Mouse (Mus musculus) telencephalon, adult 2 months (tissue): ENCODE measurements around the gene Sipa1l3.

ENCODE experiments used
- DNase-seq: peaks from one replicate; pipeline ENCODE4 v3.0.0-alpha.2; 2011; ENCODE audit warnings: low read depth, low spot score

The Sipa1l3 gene

DNA sequence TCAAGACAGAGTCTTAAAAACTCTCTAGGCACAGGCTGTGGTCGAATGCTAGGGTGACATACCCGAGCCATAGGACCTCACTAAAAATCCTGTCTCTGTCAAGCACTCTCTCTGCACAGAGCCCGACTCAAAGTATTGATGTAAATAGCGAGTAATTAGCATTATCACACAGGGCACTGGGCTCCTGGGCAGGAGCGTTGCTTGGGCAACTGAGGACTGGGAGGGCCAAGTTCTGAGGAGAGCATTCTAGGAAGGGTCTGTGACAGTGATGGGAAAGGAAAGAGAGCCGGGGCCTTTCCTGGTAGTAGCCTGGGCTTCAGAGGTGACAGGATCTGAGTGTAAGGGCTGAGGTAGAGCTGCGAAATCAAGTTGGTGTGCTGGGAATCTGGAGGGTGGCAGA lies 212.3 kb downstream of the Sipa1l3 start:
- DNase-seq, result no peak

DNA sequence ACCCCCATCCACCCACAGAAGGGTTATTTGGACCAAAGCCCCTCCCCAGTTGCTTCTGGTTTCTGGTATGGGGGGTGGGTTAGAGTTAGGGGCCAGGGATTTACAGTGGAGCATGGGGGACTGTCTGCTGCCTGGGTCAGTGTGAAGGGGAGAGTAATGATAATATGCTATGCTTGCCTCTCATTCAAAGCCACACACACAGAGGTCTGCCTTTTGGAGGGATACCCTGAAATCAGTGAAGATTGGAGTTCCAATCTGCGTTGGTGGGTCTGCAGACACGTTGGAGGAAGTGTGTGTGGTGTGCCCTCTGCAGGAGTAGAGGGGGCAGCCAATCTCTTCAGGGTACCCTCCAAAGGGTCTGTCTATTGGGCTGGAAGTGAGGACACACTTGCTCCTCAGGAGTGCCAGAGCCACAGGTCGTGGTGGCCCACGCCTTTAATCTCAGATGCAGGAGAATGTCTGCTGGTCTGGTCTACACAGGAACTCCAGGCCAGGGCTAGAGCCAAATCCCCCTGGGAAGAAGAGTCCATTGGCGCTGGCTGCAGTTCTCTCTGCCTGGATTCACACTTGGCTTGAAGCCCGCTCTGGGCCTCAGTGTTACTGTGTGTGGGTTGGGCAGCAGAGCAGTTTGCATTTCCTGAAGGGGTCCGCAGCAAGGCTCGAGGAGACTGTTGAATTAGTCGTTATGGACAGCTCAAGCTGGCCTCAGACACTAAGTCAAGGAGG lies 213.0 kb downstream of the Sipa1l3 start:
- DNase-seq, result no peak

DNA sequence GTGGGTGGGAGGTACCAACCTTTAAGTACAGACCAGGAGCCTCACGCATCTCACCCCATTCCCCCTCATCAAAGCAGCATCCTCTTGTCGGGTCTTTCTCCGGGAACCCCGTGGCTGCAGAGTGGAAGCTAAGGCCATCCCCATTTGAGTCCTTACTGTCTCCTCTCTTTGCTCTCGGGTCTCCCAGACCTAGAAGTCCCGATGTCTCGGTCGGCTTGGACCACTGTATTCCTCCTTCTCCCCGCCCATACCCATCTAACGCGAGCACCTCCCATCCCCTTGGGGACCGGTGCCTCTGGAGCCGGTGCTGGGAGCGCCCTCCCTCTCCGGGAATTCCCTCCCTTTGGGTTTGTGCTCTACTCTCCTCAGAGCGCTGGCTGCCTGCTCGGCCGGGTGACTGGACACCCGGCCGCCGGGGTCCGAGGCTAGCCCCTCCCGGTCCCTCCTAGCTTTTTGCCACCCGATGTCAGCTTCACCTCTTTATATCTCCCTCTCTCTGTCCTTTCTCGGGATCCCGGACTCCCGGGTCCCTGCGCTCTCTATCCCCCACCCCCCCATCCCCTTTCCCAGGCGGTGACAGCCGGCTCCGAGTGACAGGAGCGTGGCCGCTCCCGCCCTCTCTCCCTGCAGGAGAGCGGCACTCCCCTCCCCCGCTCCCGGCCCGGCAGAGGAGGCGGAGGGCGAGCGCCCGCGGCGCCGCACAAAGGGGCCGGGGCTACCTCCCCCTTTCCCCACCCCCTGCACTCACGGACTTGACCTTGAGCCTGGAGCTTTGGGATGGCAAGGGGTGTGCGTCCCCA lies 213.8 kb downstream of the Sipa1l3 start:
- no peak for DNase-seq

DNA sequence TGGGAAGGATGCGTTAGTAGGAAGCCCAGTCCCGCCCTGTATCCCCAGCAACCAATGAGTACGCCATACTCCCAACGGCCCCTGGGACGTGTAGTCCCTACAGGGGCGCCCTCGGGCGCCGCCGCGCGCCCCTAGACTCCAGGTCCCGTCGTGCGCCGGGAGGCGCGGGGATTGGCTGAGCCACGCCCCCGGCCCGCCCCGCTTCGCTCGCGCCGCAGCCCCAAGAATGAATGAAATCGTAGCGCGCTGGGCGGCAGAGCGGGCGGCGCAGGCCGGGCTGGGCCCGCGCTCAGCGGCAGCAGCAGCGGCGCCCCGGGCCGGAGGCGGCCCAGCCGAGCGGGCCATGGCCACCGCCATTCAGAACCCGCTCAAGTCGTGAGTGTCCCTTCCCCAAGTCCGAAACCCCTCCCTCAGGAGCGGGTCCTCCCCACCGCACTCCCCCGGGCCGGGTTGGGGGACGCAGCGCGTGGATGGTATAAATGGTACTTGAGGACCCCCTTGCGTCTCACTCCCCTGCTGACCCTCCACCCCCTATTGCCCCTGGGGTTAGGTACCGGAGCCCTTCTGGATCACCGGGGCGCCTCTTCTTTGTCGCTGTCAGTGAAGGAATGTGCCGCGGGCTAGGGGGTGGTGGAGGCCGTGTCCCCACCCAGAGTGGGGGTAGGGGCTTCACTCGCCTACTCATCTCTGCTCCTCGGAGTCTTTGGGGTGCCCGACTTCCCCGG lies 214.5 kb downstream of the Sipa1l3 start, which contains the start of gene Dpf1:
Dpf1 (plus strand) TSS at position 214 of the 725 bp plus-strand sequence.
- peak; percentile 93 for DNase-seq

DNA sequence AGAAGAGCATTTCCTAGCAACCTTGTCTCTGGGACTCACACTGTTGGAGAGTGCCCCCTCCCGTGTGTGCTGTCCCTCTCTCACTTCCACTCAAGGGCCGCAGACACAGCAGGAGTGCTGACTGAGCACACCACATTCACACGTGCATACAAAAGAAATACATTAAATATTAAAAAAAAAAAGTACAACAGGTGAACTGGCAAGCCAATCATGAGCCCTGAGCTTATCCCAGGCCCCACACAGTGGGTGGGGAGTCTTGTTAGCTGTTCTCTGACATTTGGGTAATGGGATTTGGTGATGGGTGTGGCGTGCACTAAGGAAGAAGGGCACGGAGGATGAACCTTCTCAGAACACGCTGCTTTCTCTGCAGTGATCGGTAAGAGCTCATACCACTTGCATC lies 215.8 kb downstream of the Sipa1l3 start:
- DNase-seq, result no peak

DNA sequence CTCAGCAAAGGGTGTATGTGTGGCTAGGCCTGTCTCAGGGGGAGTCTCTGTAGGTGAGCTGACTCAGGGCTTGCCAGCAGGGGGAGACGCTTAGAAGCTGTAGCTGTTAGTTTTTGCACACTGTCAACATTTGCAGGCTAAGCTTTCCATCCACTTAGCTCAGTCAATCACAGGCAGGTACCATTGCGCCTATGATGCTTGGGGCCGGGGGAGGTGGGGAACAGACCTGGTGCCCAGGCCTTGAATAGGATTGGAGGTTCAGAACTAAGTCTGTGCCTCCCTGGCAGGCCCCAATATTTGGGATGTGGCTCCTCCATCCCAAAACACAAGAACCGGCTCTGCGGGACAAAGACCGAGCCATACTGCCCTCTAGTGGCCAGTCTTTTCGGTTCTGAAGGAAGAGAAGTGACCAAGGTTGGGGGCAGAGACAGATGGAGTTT lies 217.3 kb downstream of the Sipa1l3 start:
- no peak for DNase-seq

DNA sequence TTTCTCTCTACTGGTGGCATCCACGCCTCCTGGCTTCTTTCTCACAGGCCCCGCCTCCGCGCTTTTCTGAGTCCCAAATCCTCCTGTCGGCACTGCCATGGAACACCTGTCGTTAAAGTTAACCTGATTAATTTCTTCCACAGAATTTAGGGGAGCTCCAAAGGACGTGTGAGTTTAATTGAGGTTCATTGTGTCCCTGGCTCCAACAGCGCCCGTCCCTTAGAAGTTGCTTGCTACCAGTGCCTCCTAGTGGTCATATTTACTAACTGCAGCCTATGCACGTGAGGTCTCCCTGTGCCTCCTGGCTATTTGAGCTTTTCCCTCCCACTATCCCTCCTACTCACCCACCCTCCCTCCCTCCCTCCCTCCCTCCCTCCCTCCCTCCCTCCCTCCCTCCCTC lies 221.4 kb downstream of the Sipa1l3 start:
- DNase-seq, result no peak

DNA sequence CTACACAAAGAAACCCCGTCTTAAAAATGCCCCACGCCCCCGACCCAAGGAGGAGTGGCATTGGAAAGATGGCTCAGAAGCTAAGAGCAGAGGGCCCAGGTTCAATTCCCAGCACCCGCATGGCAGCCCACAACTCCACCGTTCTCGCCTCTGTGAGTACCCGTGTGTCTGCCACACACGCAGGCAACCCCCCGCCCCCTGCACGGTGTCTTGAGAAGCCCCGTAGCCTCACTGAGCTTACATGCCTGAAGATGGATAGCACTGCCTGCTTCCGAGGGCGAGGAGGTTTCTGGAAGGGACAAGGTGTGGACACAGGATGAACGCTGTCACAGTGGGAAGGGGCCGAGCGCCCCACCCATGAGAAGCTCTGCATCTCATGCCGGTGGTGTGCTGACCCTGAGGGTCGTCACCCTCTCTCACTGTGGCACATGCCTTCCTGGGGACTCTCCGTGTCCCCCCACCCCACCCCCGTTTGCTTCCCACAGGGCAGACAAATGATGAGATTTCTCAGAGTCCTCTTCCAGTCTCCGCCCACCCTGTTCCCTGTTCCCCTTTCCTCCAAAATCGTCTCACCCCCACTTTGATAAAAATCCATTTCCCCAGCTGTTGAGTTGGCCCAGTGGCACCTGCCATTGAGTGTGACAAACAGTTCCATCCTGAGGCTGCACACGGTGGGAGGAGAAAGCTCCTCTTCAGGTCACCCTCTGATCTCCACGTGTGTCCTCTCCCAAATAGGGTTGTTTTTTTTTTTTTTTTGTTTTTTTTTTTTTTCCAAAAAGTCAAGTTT lies 222.4 kb downstream of the Sipa1l3 start:
- DNase-seq, result no peak

DNA sequence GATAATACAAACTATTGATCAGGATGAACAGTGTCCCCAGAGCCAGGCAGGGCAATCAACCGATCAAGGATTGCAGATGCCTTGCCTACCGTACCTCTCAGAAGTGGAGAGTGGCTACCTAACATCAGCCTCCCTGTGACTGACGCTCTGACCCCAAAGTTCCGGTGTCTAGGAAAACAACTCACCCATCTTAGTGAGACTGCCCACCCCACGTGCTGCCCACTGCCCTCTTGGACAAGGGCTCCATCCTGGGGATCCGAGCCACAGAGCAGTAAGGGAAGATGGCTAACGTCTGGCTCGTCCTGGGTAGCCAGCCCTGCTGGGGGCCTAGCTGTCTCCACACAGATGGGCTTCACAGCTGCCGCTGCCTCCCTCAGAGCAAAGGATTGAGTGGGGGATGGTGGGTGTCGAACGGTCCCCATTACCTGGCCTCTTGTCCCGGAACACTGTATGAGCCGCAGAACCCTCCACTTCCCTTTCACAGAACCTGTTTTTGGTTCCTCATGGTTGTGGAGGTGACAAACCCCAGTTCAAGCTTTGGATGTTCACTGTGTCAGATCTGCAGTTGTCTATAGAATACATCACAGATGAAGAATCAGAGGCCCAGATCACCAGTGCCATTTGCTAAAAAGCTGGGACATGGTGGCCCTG lies 224.2 kb downstream of the Sipa1l3 start:
- no peak for DNase-seq

DNA sequence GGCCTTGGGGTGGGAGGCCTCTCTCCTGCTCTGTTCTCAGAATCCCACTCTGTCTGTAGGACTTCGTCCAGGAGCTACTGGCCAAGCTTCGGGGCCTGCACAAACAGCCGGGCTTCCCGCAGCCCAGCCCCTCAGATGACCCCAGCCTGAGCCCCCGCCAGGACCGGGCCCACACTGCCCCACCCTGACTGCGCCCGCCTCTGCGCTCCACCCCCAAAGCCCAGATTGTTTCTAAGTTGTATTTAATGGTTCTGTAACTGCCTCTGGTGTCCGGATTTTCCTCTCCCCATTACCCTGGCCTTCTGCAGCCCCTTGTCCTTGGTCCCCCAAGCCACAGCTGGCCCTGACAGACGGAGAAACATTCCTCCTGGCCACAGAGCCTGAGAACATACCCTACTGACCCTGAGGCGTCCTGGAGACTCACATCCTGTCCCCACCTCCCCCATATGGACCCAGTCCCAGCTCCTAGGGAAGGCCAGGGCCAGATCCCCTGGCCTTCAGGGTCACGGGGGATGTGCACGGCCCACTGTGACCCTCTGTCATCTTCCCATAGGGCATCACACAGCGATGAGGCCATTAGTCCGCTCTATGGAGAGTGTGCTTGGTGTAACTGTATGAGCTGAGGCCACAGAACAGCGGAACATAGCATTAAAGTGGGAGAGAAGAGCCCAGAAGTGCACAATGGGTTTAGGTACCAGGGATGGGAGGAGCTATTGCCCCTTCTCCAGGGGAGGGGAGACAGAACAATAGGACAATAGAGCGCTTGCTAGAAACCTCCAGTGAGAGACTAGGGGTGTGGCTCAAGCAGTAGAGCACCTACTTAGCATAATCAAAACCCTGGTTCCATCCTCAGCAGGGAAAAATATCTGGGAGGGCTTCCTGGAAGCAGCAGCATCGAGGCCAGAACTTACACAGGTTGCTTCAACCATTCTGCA lies 225.0 kb downstream of the Sipa1l3 start:
- DNase-seq, result no peak

DNA sequence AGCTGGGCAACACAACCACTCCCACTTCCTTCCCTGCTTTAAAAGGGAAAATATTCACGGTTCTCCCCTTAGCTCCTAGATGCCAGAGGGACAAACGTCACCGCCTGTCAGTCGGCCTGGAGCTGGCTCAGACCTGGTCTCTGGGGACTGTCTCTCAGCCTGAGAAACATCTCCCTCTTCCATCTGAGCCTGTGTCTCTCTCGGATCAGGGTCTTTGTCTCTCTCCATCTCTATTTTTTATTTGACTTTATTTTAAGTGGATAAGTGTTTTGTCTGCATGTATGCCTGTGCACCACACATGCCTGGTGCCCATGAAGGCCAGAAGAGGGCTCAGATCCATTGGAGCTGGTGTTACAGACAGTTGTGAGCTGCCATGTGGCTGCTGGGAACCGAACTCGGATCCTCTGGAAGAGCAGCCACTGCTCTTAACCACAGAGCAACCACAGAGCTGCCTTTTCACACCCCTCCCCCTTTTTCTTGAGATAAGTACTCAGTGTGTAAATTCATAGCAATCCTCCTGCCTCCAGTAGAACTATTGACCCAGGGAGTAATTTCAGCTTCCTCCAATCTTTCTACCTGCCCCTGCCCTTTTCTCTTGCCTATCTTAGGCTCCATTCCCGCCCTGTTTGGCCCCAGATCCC lies 225.9 kb downstream of the Sipa1l3 start:
- DNase-seq, result no peak

DNA sequence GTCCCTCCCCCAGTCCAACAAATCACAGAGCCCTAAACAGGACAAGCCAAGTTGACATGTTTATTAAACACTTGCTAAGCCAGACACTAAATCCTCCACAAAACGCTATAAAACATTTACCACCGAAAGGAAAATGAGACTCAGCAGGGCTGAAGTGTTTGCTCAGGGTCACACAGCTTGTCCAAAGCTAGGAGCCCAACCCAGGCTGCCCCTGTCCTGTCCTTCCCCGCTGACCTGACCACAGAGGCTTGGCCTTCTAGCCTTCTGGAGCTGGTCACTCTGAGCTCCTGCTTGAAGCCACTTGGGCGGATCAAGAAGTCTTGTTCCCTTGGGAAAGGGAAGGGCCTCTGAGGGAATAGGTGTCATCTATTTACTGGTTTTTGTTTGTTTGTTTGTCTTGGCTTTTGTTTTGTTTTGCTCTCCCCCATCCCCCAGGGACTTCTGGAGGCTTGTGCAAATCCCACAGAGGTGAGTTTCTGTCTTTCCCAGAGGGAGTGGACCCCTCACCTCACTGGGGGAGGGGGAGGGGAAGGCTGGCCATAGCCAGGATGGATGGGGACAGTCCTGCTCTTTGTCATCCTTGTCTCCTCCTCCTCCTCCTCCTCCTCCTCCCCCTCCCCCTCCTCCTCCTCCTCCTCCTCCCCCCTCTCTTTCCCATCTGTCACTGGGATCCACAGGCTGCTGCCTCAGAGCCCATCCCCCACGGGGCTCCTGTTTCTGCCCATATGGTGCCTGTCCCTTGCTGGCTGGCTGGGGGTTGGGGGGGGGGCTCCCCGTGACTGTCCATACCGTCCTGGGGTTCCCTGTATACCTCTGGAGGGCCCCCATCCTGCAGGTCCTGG lies 226.6 kb downstream of the Sipa1l3 start:
- DNase-seq, result no peak

DNA sequence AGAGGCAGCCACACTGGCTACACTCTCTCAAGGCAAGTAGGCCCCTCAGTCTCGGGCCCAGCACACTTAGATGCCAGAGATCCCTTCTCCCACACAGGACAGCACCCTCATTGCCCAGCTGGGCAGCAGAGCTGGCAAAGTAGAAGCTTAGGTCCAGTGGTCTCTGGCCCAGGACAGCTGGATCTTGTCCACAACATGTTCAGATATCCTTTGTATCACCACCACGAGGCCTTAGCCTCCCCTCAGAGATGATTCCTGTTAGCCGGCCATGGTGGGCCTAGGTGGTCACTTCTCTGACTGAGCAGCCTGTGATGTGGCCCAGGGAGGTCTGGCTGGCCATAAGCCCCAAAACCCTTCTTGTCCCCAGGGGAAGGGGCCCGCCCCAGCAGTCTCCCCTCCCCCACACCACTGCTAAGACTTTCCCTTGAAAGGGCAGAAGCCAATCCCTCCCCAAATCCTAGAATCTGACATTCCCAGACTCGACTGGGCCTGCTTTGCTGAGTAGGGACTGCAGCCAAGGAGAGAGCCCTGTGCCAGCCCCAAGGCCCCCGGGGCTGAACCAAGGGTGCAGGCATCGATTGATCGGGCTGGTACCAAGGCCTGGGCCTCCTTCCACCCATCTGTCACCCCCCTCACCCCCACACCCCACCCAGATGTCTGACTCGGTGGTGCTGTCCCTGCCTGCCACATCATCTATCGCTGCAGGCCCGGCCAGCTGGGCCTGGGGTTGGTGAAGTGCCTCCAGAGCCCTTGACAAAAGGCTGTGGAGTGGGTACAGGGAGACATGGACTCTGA lies 227.6 kb downstream of the Sipa1l3 start:
- DNase-seq, result no peak

DNA sequence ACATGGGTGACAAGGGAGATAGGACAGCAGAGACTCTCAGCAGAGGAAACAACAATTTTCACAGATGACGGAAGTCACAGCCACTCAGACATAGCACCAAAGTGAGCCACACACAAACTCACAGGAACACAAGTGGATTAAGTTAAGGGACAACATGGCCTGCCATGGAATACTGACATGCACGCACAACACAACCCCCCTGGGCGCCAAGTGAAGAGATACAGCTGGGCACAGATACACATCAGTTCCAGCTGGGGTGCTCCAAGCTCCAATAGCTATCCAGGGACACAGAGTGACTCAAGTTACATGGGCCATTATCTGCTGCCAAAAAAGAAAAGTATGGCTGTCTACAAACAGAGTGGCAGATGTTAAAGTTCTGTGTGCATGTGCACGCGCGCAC lies 228.6 kb downstream of the Sipa1l3 start:
- no peak for DNase-seq

DNA sequence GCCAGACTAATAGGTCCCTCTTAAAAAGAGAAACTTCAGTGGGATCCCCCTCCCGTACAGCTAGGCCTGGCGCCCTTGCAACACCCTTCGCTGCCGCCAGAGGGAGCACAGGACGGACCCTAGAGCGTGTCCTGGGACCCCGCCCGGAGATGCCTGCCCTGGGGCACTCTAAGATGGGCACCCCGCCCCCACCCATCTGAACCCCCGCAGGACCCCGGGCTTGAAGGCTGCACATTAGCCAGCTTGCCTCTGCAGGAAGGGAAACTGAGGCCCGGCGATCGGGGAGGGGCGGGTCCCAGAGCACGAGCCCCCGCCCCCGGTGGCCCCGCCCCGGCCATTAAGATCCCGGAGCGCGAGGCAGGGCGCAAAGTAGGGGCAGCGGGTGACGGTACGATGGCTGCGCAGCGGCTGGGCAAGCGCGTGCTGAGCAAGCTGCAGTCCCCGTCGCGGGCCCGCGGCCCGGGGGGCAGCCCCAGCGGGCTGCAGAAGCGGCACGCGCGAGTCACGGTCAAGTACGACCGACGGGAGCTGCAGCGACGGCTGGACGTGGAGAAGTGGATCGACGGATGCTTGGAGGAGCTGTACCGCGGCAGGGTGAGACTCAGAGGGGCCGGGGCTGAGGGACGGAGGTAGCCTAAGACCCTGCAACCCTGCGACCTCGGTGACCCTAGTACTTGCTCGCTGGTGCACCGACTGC lies 229.4 kb downstream of the Sipa1l3 start, which contains the start of gene Ppp1r14a:
Ppp1r14a (plus strand) TSS at position 367 of the 697 bp plus-strand sequence.
- DNase-seq, result no peak

DNA sequence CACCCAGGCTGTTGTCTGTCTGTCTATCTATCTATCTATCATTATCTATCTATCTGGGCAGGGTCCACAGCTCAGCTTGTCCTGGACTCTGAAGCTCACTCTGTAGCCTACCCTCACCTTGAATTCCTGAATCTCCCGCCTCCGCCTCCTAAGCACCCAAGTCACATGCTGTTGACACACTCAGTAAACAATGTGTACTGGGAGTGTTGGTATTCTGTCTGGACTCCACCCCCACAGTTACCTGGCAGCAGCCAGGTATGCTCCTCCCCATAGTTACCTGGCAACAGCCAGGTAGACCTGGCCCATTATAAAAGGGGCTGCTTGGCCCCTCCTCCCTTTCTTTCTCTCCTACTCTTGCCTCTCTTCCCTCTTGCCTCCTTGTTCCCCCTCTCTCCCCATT lies 230.4 kb downstream of the Sipa1l3 start:
- no peak for DNase-seq

DNA sequence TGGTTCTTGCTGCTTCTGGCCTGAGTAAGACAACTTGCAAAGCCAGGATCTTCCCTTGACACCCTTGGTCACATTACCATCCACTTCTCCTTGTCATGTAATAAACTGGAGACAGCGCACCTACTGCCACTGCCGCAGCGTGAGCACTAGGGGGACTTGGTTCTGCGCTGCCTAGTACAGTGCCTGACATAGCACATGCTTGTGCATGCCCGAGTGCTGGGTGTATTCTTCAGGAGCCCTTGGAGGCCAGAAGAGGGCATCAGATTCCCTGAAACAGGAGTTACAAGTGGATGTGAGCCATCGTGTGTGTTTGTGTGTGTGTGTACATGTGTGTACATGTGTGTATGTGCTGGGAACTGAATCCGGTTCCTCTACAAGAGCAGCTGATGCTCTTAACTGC lies 231.0 kb downstream of the Sipa1l3 start:
- no peak for DNase-seq
